Mouse (Mus musculus) embryo, embryonic 11 days (tissue): Measurements from ENCODE around the gene Ccdc85a.

Experiments
- DNase-seq: peaks from one replicate; pipeline ENCODE4 v3.0.0-alpha.2; 2015

The Ccdc85a gene

GRCm38 (mm10) chr11:28583911-28584434 is at the start of gene Ccdc85a:
TSS of gene Ccdc85a (minus strand) at chr11:28584324.
- peak; percentile 92 for DNase-seq

- peak; percentile 42 for DNase-seq
Measured at GRCm38 (mm10) chr11:28633571-28634125, 49.5 kb upstream of the Ccdc85a start.

GRCm38 (mm10) chr11:28633093-28633492 is 49.0 kb upstream of the Ccdc85a start:
- DNase-seq: no peak

- no peak for DNase-seq
Measured at GRCm38 (mm10) chr11:28630771-28631170, 46.6 kb upstream of the Ccdc85a start.

GRCm38 (mm10) chr11:28610781-28611491 is 26.8 kb upstream of the Ccdc85a start:
- DNase-seq: peak; percentile 49

GRCm38 (mm10) chr11:28583138-28583910 is 800 bp downstream of the Ccdc85a start:
- peak; percentile 22 for DNase-seq

- peak; percentile 6 for DNase-seq
Measured at GRCm38 (mm10) chr11:28582218-28582617, 1.9 kb downstream of the Ccdc85a start.

GRCm38 (mm10) chr11:28572423-28572822 is 11.7 kb downstream of the Ccdc85a start:
- no peak for DNase-seq

GRCm38 (mm10) chr11:28556420-28556819 is 27.7 kb downstream of the Ccdc85a start:
- no peak for DNase-seq

- no peak for DNase-seq
Measured at GRCm38 (mm10) chr11:28543429-28543828, 40.7 kb downstream of the Ccdc85a start.

- no peak for DNase-seq
Measured at GRCm38 (mm10) chr11:28541307-28541706, 42.8 kb downstream of the Ccdc85a start.

- DNase-seq: no peak
Measured at GRCm38 (mm10) chr11:28533286-28533685, 50.8 kb downstream of the Ccdc85a start.

- DNase-seq: no peak
Measured at GRCm38 (mm10) chr11:28501190-28501589, 82.9 kb downstream of the Ccdc85a start.

GRCm38 (mm10) chr11:28497034-28497433 is 87.1 kb downstream of the Ccdc85a start:
- no peak for DNase-seq

GRCm38 (mm10) chr11:28493362-28493761 is 90.8 kb downstream of the Ccdc85a start:
- no peak for DNase-seq

GRCm38 (mm10) chr11:28491330-28491729 is 92.8 kb downstream of the Ccdc85a start:
- no peak for DNase-seq

GRCm38 (mm10) chr11:28484083-28484729 is 99.9 kb downstream of the Ccdc85a start:
- DNase-seq: no peak

- DNase-seq: no peak
Measured at GRCm38 (mm10) chr11:28477088-28477487, 107.0 kb downstream of the Ccdc85a start.

- DNase-seq: no peak
Measured at GRCm38 (mm10) chr11:28465726-28466125, 118.4 kb downstream of the Ccdc85a start.

GRCm38 (mm10) chr11:28464926-28465325 is 119.2 kb downstream of the Ccdc85a start:
- DNase-seq: no peak

GRCm38 (mm10) chr11:28459165-28459564 is 125.0 kb downstream of the Ccdc85a start:
- DNase-seq: no peak

- DNase-seq: no peak
Measured at GRCm38 (mm10) chr11:28439877-28440276, 144.2 kb downstream of the Ccdc85a start.
